Mouse (Mus musculus) heart, embryonic 12.5 days (tissue): ENCODE data around the gene Cnrip1. TPM values are rescaled to one million over a fixed set of nuclear protein-coding genes. Genes with fewer than 3 reads are reported as not detected.
"Not testable (repeated sequence)": the region's sequence is repeated elsewhere in the genome, so short reads cannot be mapped to it uniquely, and the experiment has no call there.

Source experiments
- ATAC-seq: fragments of 200-750 bp; cut with Nextera tagmentation; 2 replicates; pipeline ENCODE4 v1.8.0; 2017; ENCODE audit warnings: moderate TSS enrichment, moderate library complexity; ENCODE audit not compliant: insufficient number of reproducible peaks, low FRiP score
- H3K27ac ChIP-seq: fragments of 300-500 bp; sonication (generic); 2 replicates; pipeline ENCODE4 v1.5.1; 2016; ENCODE audit warnings: mild to moderate bottlenecking, moderate library complexity; ENCODE audit not compliant: poor library complexity, severe bottlenecking
- H3K27me3 ChIP-seq: fragments of 300-500 bp; sonication (generic); replicated peaks from 2 replicates; pipeline ENCODE4 v1.6.1; 2016; ENCODE audit warnings: mild to moderate bottlenecking, moderate library complexity
- H3K36me3 ChIP-seq: fragments of 300-500 bp; sonication (generic); 2 replicates; pipeline ENCODE4 v1.6.1; 2016; ENCODE audit warnings: mild to moderate bottlenecking, moderate library complexity
- H3K4me1 ChIP-seq: fragments of 300-500 bp; sonication (generic); replicated peaks from 2 replicates; pipeline ENCODE4 v1.6.1; 2016; ENCODE audit warnings: mild to moderate bottlenecking
- H3K4me2 ChIP-seq: fragments of 300-500 bp; sonication (generic); 2 replicates; pipeline ENCODE4 v1.6.1; 2016; ENCODE audit warnings: mild to moderate bottlenecking, moderate library complexity
- H3K4me3 ChIP-seq: fragments of 300-500 bp; sonication (generic); 2 replicates; pipeline ENCODE4 v1.5.1; 2016; ENCODE audit warnings: mild to moderate bottlenecking
- H3K9ac ChIP-seq: fragments of 300-500 bp; sonication (generic); 2 replicates; pipeline ENCODE4 v1.6.1; 2016; ENCODE audit warnings: mild to moderate bottlenecking, moderate library complexity
- H3K9me3 ChIP-seq: fragments of 300-500 bp; sonication (generic); replicated peaks from 2 replicates; pipeline ENCODE4 v1.6.1; 2016; ENCODE audit warnings: mild to moderate bottlenecking, moderate library complexity
- WGBS: fragments of 180-500 bp; shearing (Covaris S2); methylation state at CpG from one replicate; pipeline ENCODE4 v1.1.7; 2016; 5-methylcytosine and 5-hydroxymethylcytosine counted together
- polyA plus RNA-seq: library from polyadenylated mRNA; unstranded; fragments of >200 nt; fragmentation: Nextera tagmentation; extraction: Ambion mirVana; gene quantifications from 2 replicates; pipeline ENCODE4 v1.2.1, GENCODE M21; 2016

Cnrip1 gene
- 9.6 and 9.9 TPM in 2 replicates for polyA plus RNA-seq

GRCm38 (mm10) chr11:17051545-17052475, at the start of gene Cnrip1, which contains the start of gene Plek:
Cnrip1 (plus strand) TSS chr11:17051586.
Plek (minus strand) TSS chr11:17052381.
- Histone ChIP-seq H3K9me3 (no peaks in the 10 kb centered on the region), H3K4me2 (peak within 1 kb of the TSS; percentile 86), H3K27me3 (no peaks in the 10 kb centered on the region), H3K27ac (peak within 1 kb of the TSS; percentile 40; the same call in 1 of the 2 replicates), H3K4me1 (peaks cover 7% of the 10 kb centered on the region; the same call in 1 of the 2 replicates), H3K4me3 (peak within 1 kb of the TSS; percentile 56), H3K9ac (peak within 1 kb of the TSS; percentile 49), H3K36me3 (no peaks in the 10 kb centered on the region)
- under 1% methylated on average over 38 of the region's 38 CpGs for WGBS
- ATAC-seq = peak; percentile 82

- no peak for ATAC-seq
- Histone ChIP-seq H3K4me3 (no peak overlapping the region), H3K36me3 (no peaks in the 10 kb centered on the region), H3K27me3 (no peaks in the 10 kb centered on the region), H3K9me3 (no peaks in the 10 kb centered on the region), H3K27ac (no peak overlapping the region), H3K4me2 (no peak overlapping the region), H3K4me1 (no peaks in the 10 kb centered on the region), H3K9ac (no peak overlapping the region)
- WGBS = 67% methylated on average over 7 of the region's 7 CpGs
Observed at GRCm38 (mm10) chr11:17002739-17003373, 48.5 kb upstream of the Cnrip1 start.

GRCm38 (mm10) chr11:17003757-17004156, 47.6 kb upstream of the Cnrip1 start:
- 71% methylated on average over 3 of the region's 3 CpGs for WGBS
- no peaks in the 10 kb centered on the region for H3K36me3 ChIP-seq
- no peaks in the 10 kb centered on the region for H3K9me3 ChIP-seq
- no peak overlapping the region for H3K9ac ChIP-seq
- H3K27me3 ChIP-seq = no peaks in the 10 kb centered on the region
- H3K4me1 ChIP-seq = no peaks in the 10 kb centered on the region
- no peak overlapping the region for H3K4me3 ChIP-seq
- H3K27ac ChIP-seq = no peak overlapping the region
- ATAC-seq = no peak
- no peak overlapping the region for H3K4me2 ChIP-seq

- Histone ChIP-seq H3K9ac (no peak overlapping the region), H3K27me3 (no peaks in the 10 kb centered on the region), H3K27ac (peak overlapping the region; percentile 37; the same call in 1 of the 2 replicates), H3K4me3 (no peak overlapping the region), H3K4me2 (no peak overlapping the region), H3K9me3 (no peaks in the 10 kb centered on the region), H3K4me1 (no peaks in the 10 kb centered on the region), H3K36me3 (no peaks in the 10 kb centered on the region)
- 57% methylated on average over 4 of the region's 4 CpGs for WGBS
- peak; percentile 82 for ATAC-seq
Observed at GRCm38 (mm10) chr11:17004899-17005846, 46.2 kb upstream of the Cnrip1 start.

GRCm38 (mm10) chr11:17006526-17006925, 44.9 kb upstream of the Cnrip1 start:
- not testable (repeated sequence) for H3K4me2 ChIP-seq, ATAC-seq, H3K36me3 ChIP-seq, H3K9me3 ChIP-seq, H3K9ac ChIP-seq, H3K4me3 ChIP-seq, H3K4me1 ChIP-seq, H3K27ac ChIP-seq, H3K27me3 ChIP-seq
- WGBS = 88% methylated on average over 3 of the region's 3 CpGs

GRCm38 (mm10) chr11:17007517-17008173, 43.7 kb upstream of the Cnrip1 start:
- Histone ChIP-seq H3K27ac (no peak overlapping the region), H3K4me3 (no peak overlapping the region), H3K36me3 (no peaks in the 10 kb centered on the region), H3K9me3 (no peaks in the 10 kb centered on the region), H3K4me1 (no peaks in the 10 kb centered on the region), H3K9ac (no peak overlapping the region), H3K4me2 (no peak overlapping the region), H3K27me3 (no peaks in the 10 kb centered on the region)
- ATAC-seq = no peak
- 79% methylated on average over 5 of the region's 5 CpGs for WGBS

- Histone ChIP-seq H3K36me3 (no peaks in the 10 kb centered on the region), H3K27ac (no peak overlapping the region), H3K9me3 (no peaks in the 10 kb centered on the region), H3K4me3 (no peak overlapping the region), H3K4me1 (no peaks in the 10 kb centered on the region), H3K9ac (no peak overlapping the region), H3K4me2 (no peak overlapping the region), H3K27me3 (no peaks in the 10 kb centered on the region)
- 52% methylated on average over 7 of the region's 7 CpGs for WGBS
- no peak for ATAC-seq
Observed at GRCm38 (mm10) chr11:17008498-17008941, 42.9 kb upstream of the Cnrip1 start.

DNA sequence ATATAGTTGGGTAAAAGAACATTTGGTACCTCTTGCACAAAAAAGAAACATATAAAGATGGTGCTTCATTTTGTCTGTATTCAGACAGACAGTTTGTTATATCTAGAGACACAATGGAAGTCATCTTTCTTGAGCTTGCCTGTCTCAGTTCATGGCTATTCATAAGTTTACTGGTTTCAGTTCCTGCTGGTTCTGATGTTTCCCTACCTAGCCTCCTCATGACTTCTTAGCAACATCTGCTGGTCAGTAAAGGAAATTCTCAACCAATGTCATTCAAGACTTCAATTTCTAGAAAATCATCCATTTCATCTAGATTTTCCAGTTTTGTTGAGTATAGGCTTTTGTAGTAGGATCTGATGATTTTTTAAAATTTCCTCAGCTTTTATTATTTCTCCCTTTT, 38.4 kb upstream of the Cnrip1 start:
- 0 out of 2 replicates have a peak, but pooled peaks cover 3% of the 10 kb centered on the region for H3K9me3 ChIP-seq
- no peak overlapping the region for H3K27ac ChIP-seq
- no peaks in the 10 kb centered on the region for H3K4me1 ChIP-seq
- no peak overlapping the region for H3K4me3 ChIP-seq
- H3K4me2 ChIP-seq = no peak overlapping the region
- H3K27me3 ChIP-seq = no peaks in the 10 kb centered on the region
- ATAC-seq = no peak
- no peak overlapping the region for H3K9ac ChIP-seq
- no peaks in the 10 kb centered on the region for H3K36me3 ChIP-seq

DNA sequence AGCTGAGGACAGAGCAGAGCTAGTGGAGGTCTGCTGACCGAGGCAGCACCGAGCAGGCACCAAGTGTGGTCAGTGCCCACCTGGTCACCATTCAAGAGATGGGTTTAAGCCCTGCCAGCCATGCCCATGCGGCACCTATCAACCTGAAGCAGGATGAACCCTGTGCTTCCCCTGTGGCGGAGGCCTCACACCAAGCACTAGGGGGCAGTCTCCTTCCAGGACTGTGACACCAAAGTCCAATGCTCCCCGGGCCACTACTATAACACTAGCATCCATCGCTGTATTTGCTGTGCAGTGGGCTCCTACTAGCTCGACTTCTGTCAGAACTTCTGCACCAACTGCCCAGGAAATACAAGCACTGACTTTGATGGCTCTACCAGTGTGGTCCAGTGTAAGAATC, 32.1 kb upstream of the Cnrip1 start:
- H3K9ac ChIP-seq = no peak overlapping the region
- H3K9me3 ChIP-seq = peaks cover 14% of the 10 kb centered on the region
- no peak overlapping the region for H3K4me3 ChIP-seq
- H3K27ac ChIP-seq = no peak overlapping the region
- H3K36me3 ChIP-seq = no peaks in the 10 kb centered on the region
- ATAC-seq = no peak
- no peaks in the 10 kb centered on the region for H3K4me1 ChIP-seq
- H3K27me3 ChIP-seq = no peaks in the 10 kb centered on the region
- no peak overlapping the region for H3K4me2 ChIP-seq
- 83% methylated on average over 7 of the region's 7 CpGs for WGBS

- Histone ChIP-seq H3K27me3 (no peaks in the 10 kb centered on the region), H3K4me2 (no peak overlapping the region), H3K4me3 (no peak overlapping the region), H3K27ac (no peak overlapping the region), H3K4me1 (no peaks in the 10 kb centered on the region), H3K9ac (no peak overlapping the region), H3K36me3 (no peaks in the 10 kb centered on the region), H3K9me3 (peaks cover 10% of the 10 kb centered on the region)
- 68% methylated on average over 6 of the region's 6 CpGs for WGBS
- ATAC-seq = no peak
Observed at GRCm38 (mm10) chr11:17023206-17023605, 28.2 kb upstream of the Cnrip1 start.
